Mouse (Mus musculus) large intestine, adult 2 months (tissue): ENCODE data around the gene Kdm5a. TPM values are rescaled to one million over a fixed set of nuclear protein-coding genes. Genes with fewer than 3 reads are reported as not detected.

Experiments used
- DNase-seq: peaks from one replicate; pipeline ENCODE4 v3.0.0-alpha.2; 2012; ENCODE audit warnings: low read depth, low spot score
- whole genome bisulfite sequencing: fragments of 180-500 bp; shearing (Covaris S2); methylation state at CpG from one replicate; pipeline ENCODE4 v1.1.7; 2018; 5-methylcytosine and 5-hydroxymethylcytosine counted together
- polyA plus RNA-seq: library from polyadenylated mRNA; depleted of rRNA; stranded (reverse); fragments of >200 nt; gene quantifications from 2 replicates; pipeline ENCODE4 v1.2.3, GENCODE M21; 2012

Gene Kdm5a
- polyA plus RNA-seq, 1 experiment: 2.1 TPM

DNA sequence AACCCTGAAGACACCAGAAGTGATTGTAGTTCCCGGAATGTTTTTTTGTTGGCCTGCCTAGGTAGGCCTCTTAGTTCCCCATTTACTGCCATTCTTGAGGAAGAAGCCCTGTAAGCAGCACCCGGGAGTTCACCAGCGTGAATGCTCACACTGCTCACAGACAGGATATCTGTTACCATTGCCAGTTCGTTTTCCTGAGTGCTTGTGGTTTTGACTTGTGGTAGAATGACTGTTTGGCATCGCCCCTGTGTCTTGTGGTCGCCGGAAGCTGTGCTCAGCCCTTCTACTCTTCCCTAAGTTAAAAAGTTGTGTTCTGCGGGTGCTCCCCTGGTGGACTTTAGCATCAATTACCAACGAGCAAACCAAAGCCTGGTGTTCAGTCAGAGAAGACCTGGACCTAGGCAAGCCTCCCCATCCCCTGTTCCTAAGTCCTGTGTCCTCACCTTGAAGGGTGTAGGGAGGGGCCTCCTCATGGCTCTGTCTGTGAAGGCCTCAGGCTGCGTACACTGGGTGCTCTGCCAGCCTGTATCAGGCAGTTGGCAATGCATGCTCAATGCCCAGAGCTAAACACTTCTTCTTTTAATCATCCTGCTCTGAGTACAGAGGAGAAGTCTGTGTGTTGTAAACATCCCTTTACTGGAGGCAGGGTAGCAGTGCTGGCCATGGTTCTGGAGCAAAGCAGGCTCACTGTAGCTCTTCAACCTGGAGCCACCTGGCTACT lies 102.8 kb downstream of the Kdm5a start:
- 70% methylated on average over 10 of the region's 10 CpGs for WGBS
- DNase-seq: no peak

DNA sequence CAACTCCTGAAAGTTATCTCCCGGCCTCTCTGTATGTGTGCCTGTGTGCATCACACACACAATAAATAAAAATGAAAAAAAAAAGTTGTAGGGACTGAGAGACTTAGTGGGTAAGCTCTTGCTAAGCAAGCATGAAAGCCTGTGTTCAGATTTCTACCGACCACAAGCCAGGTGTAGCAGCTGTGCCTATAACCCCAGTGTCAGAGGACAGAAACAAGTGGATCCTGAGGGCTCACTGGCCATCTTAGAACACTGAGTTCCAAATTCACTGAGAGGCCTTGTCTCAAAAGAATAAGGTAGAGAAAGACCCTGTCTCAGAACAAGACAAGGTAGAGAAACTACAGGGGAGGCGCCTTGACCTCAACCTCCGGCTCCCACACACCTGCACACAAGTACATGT lies 104.3 kb downstream of the Kdm5a start:
- 93% methylated on average over 4 of the region's 4 CpGs for WGBS

DNA sequence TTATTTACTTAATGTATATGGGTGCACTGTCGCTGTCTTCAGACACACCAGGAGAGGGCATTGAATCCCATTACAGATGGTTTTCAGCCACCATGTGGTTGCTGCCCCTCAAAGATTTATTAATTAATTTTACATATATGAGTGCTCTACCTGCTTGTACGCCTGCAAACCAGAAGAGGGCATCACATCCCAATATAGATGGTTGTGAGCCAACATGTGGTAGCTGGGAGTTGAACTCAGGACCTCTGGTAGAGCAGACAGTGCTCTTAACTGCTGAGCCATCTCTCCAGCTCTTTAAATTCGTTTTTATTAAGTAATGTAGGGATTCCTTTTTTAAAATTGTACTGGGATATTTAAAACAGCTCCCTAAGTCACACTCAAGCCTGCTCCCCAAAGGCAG lies 105.3 kb downstream of the Kdm5a start:
- DNase-seq: no peak
- 69% methylated on average over 3 of the region's 3 CpGs for WGBS

More for the DNA sequence above, 104.3 kb downstream of the Kdm5a start:
- DNase-seq: no peak

DNA sequence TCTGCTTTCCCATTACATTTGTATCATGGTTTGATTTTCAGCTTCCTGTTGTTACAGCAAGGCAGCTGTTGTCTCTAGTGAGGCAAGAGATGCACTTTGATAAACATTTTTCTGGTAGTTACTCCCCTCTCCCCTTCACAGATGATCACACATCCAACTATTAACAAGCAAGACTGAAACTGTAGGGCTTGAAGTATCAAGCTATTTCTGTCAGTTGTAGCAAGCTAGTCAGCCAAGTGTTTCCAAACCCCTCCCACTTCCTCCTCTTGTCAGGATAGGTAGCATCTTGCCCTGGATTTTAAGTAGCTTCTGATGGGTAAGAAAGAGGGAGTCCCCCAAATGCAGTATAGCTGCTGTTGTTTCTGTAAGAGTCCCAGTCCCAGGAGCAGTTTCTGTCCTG lies 105.8 kb downstream of the Kdm5a start:
- DNase-seq: no peak

DNA sequence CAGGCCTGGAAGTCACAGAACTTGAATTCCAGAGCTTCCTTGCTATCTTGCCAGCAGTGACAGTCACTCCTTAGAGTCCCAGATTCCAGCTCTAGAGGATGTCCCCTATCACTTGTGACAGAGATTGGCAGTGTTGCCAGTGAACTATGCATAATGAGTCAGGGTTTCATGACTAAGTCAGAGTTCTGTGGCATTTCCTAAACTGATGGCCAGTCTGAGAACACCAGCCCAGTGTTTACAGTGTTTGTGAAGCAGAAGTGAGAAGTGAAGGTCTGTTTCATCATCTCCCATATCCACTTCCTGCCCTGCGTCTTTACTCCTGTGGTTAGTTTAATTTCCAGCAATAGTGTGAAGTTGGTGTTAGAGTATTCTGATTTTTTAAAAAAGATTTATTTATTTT lies 106.7 kb downstream of the Kdm5a start:
- WGBS: 79% methylated on average over 1 of the region's 1 CpGs
- DNase-seq: no peak

DNA sequence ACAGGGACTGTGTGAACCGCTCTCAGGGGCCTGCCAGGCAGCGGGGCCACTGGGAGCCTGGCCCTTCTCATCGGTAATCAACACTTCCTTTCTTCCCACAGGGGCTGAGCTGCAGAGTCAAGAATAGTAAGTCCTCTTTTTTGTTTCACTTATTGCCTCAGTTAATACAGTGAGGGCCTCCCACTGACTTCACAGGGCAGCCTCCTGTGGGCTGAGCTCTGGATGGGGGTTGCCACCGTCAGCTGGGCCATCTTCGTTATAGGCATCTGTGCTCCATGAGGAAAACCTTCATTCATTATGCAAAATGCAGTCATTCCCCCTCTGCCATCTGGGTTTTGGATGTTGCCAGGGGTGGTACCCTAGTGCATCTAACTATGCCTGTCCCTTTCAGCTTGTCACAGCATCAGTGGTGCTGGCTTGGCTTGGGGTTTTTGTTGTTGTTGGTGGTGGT lies 108.1 kb downstream of the Kdm5a start:
- DNase-seq: no peak
- 68% methylated on average over 5 of the region's 5 CpGs for WGBS

DNA sequence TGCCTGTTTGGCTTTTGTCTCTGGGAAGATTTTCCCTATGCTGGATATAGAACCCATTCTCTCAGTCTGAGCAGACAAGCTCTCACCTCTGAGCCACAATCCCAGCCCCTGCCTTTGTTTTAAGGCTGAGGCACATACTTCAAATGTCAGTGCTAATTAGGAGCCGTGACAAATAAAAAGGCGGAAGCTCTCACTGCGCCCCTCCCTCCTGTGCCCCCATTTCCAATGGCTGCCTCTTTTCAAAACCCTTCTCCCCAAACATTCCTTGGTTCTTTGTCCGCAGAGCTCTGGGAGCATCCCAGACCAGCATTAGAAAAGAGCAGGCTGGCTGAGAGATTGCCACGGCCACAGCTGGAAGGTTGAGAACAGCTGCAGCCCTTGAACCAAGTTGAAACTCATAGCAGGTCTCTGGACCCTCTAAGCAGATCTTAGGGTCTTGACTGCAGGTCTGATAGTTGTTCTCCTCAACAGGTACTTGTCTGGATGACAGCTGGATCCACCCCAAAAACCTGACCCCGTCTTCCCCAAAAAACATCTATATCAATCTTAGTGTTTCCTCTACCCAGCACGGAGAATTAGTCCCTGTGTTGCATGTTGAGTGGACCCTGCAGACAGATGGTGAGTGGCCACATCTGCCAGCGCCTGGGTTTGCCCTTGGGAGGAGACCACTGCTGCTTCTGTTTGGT lies 108.7 kb downstream of the Kdm5a start:
- DNase-seq: no peak
- WGBS: 71% methylated on average over 8 of the region's 8 CpGs

DNA sequence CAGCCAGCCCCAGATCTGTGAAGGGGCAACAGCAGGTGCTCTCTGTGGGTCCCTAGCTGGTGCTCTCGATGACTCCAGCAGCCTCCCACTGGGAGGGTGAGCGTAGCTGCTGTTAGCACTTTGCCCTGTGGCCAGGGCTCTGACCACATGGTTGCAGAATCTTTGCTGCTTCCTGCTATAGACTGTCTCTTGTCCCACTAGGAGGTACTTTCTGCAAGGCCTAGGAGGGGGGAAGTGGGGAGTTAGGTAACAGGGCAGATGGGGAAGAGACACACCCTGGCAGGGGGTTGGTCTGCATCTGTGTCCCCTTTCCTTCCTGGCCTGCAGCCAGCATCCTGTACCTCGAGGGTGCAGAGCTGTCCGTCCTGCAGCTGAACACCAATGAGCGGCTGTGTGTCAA lies 109.5 kb downstream of the Kdm5a start:
- no peak for DNase-seq
- WGBS: 54% methylated on average over 5 of the region's 5 CpGs

DNA sequence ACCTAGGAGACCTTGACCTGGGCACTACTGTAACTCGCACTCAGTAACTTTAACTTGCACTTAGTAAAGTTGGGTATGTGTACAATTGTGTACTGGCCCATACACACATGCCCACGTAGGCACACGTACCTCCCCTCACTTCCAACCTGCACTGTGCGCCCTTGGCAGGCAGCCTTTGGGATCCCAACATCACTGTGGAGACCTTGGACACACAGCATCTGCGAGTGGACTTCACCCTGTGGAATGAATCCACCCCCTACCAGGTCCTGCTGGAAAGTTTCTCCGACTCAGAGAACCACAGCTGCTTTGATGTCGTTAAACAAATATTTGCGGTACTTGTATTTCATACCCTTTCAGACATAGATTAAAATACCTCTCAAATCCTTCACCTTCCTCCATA lies 111.4 kb downstream of the Kdm5a start:
- no peak for DNase-seq
- 41% methylated on average over 8 of the region's 8 CpGs for WGBS

DNA sequence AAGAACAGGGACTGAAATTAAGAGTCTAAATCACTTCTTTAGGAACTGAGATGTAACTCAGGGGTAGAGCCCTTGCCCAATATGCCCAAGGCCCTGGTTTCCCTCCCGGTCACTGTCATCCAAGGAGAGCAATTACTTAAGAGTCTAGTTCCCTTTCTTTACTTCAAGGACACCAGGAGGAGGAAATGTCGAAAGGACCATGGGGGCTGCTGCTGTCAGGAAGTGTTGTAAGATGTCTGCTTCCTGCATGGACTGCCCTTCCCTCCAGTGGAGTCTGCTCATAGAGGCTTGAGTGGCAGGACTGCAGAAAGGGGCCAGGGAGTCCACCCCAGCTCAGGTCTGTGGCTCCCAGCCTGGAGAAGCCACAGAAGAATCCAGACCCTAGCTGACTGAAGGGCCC lies 115.4 kb downstream of the Kdm5a start:
- 79% methylated on average over 2 of the region's 2 CpGs for WGBS
- DNase-seq: no peak

DNA sequence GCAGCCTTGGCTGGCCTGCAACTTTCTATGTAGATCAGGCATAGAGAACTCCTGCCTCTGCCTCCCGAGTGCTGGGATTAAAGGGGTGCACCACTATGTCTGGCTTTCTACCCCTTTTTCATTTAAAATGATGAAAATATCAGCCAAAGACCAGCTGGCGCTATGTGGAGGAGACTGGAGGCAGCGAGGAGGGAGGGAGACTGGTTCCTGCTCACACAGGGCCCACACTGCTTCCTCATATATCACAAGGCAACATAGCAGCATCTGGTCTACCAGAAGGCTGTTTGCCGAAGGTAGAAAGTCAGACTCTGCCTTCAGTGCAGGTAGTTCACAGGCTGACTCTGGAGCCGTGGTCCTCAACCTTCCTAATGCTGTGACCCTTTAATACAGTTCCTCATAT lies 116.4 kb downstream of the Kdm5a start:
- 94% methylated on average over 5 of the region's 5 CpGs for WGBS
- DNase-seq: no peak

DNA sequence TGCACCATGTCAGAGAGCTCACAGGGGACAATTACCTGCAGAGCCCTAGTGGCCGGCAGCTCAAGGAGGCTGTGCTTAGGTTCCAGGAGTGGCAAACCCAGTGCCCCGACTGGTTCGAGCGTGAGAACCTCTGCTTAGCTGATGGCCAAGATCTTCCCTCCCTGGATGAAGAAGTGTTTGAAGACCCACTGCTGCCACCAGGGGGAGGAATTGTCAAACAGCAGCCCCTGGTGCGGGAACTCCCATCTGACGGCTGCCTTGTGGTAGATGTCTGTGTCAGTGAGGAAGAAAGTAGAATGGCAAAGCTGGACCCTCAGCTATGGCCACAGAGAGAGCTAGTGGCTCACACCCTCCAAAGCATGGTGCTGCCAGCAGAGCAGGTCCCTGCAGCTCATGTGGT lies 117.6 kb downstream of the Kdm5a start:
- WGBS: 96% methylated on average over 6 of the region's 6 CpGs
- DNase-seq: no peak

DNA sequence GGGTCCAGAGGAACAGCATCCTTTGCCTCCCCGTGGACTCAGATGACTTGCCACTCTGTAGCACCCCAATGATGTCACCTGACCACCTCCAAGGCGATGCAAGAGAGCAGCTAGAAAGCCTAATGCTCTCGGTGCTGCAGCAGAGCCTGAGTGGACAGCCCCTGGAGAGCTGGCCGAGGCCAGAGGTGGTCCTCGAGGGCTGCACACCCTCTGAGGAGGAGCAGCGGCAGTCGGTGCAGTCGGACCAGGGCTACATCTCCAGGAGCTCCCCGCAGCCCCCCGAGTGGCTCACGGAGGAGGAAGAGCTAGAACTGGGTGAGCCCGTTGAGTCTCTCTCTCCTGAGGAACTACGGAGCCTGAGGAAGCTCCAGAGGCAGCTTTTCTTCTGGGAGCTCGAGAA lies 118.1 kb downstream of the Kdm5a start:
- DNase-seq: no peak
- 88% methylated on average over 14 of the region's 14 CpGs for WGBS

DNA sequence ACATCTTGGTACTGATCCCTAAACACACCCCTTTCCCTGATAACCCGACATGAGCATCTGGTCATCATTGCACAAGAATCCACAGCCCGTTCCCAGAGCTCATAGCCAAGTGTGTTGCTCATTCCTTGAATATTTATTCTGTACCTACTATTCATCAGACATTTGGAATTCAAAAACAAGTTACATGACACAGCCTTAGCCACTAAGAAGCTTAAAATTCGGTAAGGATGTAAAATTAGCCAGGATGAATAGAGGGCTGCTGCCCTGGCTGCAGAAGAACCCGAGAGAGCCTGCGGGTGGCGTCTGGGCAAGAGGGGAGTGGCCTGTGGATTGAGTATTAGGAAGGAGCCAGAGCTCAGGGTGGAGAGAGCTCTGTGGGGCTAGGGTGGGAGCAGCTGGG lies 118.8 kb downstream of the Kdm5a start:
- DNase-seq: no peak
- 47% methylated on average over 6 of the region's 6 CpGs for WGBS

DNA sequence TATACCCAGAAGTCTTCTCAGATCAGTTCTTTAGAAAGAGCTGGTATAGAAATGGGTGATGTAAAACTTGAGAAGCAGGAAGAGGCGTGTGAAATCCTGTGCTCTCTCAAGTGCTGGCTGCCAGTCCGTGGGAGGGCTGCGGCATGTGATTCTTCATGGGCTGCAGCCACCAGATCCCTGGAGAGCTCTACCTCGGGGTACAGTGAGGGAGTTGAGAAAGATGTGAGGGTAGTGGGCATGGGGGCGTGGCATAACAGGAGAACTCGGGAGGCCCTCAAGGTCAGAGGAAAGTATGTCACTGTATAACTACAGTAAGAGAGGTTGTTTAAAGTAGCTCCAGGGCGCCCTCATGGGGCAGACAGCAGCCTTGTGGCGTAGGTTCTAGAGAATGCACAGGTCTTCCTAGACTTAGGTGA lies 119.3 kb downstream of the Kdm5a start:
- 39% methylated on average over 8 of the region's 8 CpGs for WGBS

DNA sequence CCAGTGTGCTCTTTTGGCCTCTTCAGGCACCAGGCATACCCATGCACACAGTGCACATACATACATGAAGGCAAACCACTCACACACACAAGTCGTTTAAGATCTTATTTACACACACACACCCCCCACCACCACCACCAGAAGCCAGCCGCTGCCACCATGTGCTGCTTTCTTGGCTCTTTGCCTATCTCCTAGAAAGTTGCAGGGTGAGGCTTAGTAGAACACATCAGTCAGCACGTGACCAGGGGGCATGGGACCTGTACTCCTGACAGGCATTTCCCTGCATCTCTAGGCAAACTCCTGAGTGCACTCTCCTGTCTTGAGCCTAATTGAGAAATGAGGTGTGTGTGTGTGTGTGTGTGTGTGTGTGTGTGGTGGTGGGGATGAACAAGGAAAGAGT lies 121.1 kb downstream of the Kdm5a start:
- 26% methylated on average over 3 of the region's 3 CpGs for WGBS
- DNase-seq: no peak

More for the DNA sequence above, 119.3 kb downstream of the Kdm5a start:
- no peak for DNase-seq

DNA sequence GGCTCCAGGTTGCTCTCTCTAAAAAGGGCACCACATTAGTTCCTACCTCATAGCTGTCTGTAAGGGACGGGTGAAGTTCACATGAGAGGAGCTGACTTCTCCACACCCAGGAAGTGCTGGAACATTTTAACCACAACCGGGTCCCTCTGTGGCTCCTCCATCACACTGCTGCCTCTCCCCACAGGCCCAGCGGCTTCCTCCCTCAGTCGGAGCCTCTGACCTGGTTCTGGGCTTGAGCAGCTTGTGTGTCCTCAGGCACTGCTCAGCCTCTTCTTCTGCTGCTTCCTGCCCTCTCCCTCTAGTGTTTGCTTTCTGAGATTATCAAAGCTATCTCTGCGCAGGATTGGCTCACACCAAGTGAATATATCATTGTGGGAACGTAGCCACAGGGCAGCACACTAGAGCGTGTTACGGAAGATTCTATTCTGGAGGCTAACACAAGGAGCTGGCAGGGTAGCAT lies 122.2 kb downstream of the Kdm5a start:
- DNase-seq: no peak
- 32% methylated on average over 8 of the region's 8 CpGs for WGBS

DNA sequence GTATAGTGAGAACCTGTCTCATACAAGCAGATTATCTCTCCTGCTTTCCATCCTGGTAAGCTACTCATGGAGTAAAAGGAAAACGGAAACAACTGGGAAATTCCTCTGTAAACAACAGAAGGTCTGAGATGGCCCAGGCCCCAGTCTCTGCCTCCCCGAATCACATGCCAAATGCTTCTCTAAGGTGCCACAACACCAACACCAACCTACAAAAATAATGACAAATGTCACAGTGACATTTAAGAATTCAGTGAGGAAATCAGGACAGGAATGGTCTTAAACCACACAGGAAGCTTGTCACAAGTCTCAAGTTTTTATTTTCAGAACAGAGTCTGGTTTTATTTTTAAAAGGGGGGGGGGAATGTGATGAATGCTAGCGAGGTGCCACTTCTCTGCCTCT lies 124.7 kb downstream of the Kdm5a start:
- no peak for DNase-seq
- WGBS: 59% methylated on average over 3 of the region's 3 CpGs

DNA sequence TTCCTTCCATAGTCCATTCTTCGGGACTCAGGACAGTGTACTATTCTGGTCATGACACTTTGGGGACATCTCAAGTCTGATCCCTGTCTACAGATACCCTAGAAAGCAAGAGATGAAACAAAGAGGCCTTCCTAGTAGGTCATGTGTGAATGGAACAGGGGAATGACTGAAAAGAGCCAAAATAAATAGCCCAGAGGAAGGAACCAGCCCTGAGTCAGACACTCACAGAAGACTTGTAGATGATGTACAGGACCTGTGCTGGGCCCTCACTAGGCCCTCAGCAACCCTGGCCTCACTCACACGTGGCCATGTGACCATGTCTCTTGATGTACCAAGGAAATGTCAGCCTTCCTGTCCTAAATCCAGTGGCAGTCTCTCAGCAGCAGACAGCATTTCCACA lies 125.5 kb downstream of the Kdm5a start:
- 59% methylated on average over 2 of the region's 2 CpGs for WGBS
- no peak for DNase-seq

DNA sequence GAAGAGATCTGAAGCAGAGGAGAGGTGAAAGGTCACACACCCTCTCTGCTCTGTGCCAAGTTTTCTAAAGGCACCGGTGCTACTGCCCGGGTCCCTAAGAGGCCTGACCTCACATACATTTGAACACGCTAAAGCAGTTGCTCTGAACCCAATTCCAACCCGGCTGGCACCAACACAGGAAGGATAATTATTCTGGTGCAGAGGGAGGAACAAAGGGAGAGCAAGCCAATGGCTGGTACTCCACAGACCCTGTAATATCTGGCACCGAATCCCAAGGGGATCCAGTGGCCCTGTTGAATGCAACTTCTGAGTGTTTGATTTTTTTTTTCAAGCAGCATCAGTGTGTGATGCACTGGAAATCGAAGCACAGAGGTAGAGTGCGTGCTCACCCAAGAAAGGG lies 127.1 kb downstream of the Kdm5a start:
- no peak for DNase-seq
- WGBS: 72% methylated on average over 7 of the region's 7 CpGs

DNA sequence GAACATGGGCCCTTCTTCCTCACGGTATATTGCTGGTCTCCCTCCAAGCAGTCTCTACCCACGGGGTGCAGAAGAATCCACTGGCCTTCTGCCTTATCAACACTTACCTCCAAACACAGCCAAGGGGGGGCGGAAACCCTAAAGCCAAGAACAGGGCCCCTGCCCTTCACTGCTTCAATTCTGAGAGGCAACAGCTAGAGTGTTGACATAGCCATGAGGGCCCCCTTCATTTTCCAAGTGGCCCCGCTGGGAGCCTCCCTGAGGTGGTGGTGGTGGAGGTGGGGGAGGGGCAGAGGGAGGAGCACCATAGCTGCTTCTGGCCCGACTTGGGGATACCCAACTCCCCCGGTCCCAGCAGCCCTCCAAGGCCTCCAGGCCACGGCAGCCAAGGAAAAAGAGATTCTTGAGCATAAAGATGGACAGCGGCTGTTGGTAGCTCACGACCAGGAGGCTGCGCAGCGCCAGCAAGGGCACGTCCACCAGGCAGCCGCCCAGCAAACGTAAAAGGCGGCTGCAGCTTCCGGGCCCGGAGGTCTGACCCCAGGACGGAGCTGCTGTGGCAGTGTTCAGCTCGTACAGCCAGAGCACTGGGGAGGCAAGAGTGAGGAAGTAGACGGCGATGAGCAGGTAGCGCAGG lies 128.1 kb downstream of the Kdm5a start:
- 12% methylated on average over 22 of the region's 22 CpGs for WGBS
- DNase-seq: no peak
